Mouse (Mus musculus) bone marrow, adult 2 months (tissue): ENCODE results near the gene 4933424G06Rik.

Experiments used
- CTCF ChIP-seq: fragments of 200-500 bp; IDR thresholded peaks from 2 replicates; pipeline ENCODE4 v1.5.1; 2011; ENCODE audit warnings: low read length, control low read depth; ENCODE audit not compliant: control insufficient read depth, insufficient read depth
- POLR2A ChIP-seq: fragments of 200-500 bp; IDR thresholded peaks from 2 replicates; pipeline ENCODE4 v1.6.1; 2011; ENCODE audit warnings: low read depth, mild to moderate bottlenecking, control low read depth, low read length, borderline replicate concordance; ENCODE audit not compliant: control insufficient read depth

GRCm38 (mm10) chr1:36797481-36797880 lies 87.5 kb downstream of the 4933424G06Rik start:
- TF ChIP-seq POLR2A (no peak), CTCF (no peak)
